Mouse (Mus musculus) erythroblast, embryonic 14.5 days (primary cell): ENCODE measurements around the gene Kmo. TPM values are rescaled to one million over a fixed set of nuclear protein-coding genes. Genes with fewer than 3 reads are reported as not detected.

Experiments
- H3K27me3 ChIP-seq: 2 replicates; pipeline ENCODE4 v1.6.1; 2012; ENCODE audit warnings: inconsistent platforms; ENCODE audit not compliant: control insufficient read depth
- H3K36me3 ChIP-seq: 2 replicates; pipeline ENCODE4 v1.6.1; 2012; ENCODE audit warnings: mild to moderate bottlenecking, inconsistent platforms; ENCODE audit not compliant: control insufficient read depth
- H3K4me1 ChIP-seq: 2 replicates; pipeline ENCODE4 v1.6.1; 2012; ENCODE audit warnings: inconsistent platforms; ENCODE audit not compliant: control insufficient read depth
- H3K4me3 ChIP-seq: replicated peaks from 2 replicates; pipeline ENCODE3; 2012; ENCODE audit warnings: moderate library complexity, mild to moderate bottlenecking, inconsistent platforms
- H3K9me3 ChIP-seq: 2 replicates; pipeline ENCODE4 v1.6.1; 2012; ENCODE audit warnings: low read length, inconsistent platforms, mixed read lengths; ENCODE audit not compliant: control insufficient read depth
- GATA1 ChIP-seq: IDR thresholded peaks from 2 replicates; pipeline ENCODE4 v1.6.1; 2012; ENCODE audit warnings: low read length, inconsistent platforms, mixed read lengths
- TAL1 ChIP-seq: IDR thresholded peaks from 3 replicates; pipeline ENCODE4 v1.6.1; 2012; ENCODE audit warnings: low read length, inconsistent platforms, mixed read lengths
- polyA plus RNA-seq: library from polyadenylated mRNA; stranded (reverse); fragments of >175 nt; gene quantifications from 2 replicates; pipeline ENCODE4 v1.2.3, GENCODE M21; 2012

The Kmo gene
- 0.01 TPM in 1 of 2 replicates, not detected in the other for polyA plus RNA-seq

DNA sequence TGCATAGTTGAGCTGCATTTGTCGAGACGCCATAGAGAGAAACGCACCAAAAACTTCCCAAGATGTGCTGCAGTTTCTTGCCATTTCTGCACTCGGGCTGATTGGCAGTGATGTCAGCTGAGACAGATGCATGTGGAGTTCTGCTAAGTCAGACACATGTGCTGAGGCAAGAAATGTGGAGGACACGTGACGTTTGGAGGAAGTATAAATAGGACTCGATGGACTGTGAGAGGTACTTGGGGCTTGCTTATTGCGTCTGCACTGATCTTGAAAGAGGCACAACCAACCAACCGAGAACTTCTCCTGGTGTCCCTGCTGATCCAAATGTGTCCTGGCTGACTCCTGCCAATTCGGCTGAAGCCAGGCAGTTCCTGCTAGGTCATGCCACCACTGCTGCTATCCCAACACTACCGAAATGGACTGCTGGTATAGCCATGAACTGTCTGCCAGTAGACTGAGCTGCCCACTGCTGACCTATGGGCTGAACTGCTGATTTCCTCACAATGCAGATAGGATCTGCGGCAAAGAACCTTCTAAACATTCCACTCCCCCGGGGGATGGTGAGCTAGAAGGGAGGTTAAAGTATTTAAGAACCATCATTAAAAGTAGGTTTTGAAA, at the start of gene Kmo:
TSS of gene Kmo (plus strand) at position 568 of the 618 bp plus-strand sequence.
- Histone ChIP-seq H3K4me1 (peaks cover 12% of the 10 kb centered on the region), H3K4me3 (no peak within 1 kb of the TSS), H3K36me3 (peaks cover 47% of the 10 kb centered on the region), H3K9me3 (no peaks in the 10 kb centered on the region), H3K27me3 (no peaks in the 10 kb centered on the region)
- TF ChIP-seq GATA1 (no peak), TAL1 (no peak)

DNA sequence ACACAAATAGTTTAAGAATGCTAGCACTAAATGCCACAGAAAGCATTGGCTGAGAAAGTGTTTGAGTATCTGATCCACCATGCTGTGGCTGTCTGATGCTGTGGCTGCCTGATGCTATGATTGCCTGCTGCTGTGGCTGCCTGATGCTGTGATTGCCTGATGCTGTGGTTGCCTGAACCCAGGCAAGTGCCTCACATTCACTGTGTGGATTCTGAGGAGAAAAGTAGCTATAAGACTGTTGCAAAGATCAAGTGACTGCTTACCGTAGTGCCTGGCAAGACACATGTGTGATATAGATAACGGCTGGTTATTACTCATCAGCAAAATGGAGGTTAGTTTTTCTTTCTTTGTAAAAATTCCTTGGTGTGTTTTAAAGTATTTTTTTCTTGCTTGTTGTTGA, 46.1 kb upstream of the Kmo start:
- Histone ChIP-seq H3K27me3 (no peaks in the 10 kb centered on the region), H3K4me1 (no peaks in the 10 kb centered on the region), H3K36me3 (no peaks in the 10 kb centered on the region), H3K9me3 (no peaks in the 10 kb centered on the region), H3K4me3 (no peak overlapping the region)
- no peak for TF ChIP-seq GATA1
- no peak for TF ChIP-seq TAL1

DNA sequence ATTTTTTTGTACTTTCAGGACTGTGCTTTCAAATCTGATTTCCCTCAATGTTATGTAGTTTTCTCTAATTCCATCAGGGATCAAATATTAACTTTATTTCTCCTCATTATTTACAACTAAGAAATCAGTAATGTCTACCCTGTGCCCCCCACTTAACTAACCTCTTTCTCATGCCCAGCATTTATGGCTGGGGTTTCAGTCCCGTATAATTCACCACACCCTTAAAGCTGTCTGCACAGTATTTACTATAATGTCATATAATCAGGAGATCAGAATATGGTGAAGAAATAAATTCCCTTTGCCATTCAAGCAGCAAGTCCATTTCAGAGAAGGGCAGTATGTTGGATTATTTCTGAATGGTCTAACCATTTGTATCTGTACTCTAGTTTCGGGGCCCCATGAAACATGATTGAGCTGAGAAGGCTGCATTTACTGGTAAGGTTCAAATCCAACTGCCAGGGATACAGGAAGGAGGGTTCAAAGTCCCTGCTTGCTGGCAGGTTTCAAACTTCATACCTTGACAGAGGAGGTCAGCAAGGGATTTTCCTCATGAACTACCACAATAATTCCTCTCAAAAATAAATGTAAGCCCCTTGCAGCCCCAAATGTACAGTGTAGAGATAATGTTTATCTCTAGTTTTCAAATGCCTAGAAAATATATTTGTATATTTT, 41.6 kb upstream of the Kmo start:
- Histone ChIP-seq H3K9me3 (no peaks in the 10 kb centered on the region), H3K4me1 (no peaks in the 10 kb centered on the region), H3K36me3 (no peaks in the 10 kb centered on the region), H3K4me3 (no peak overlapping the region), H3K27me3 (no peaks in the 10 kb centered on the region)
- TF ChIP-seq TAL1 = no peak
- no peak for TF ChIP-seq GATA1

DNA sequence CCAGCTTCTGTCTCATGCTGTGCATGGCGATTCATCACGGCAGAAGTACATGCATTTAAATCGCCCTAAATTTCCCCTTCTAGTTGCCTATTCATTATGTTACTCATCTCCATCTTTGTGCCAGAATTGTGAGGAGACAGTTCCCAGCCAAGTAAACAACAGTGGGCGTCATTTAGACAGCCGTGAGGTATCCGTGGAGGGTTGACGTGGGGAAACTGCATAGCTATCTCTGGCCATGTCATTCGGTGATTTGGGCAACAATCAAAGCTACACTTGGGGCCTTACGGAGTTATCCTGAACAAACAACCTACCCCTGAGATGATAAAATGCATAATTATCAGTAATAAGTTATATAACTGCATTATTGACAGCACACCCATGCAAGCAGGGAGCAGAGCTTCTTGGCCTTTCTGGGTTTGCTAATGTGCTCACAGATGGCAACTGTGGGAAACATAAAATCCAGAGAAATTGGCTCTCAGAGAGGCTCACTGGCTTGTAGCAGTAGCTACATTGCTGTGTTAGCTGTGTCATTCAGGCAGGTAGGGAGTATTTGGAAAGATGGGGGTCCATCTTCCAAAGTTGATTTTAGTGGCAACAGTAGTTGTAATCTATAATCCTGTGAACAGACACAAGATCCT, 40.5 kb upstream of the Kmo start:
- Histone ChIP-seq H3K27me3 (no peaks in the 10 kb centered on the region), H3K4me1 (no peaks in the 10 kb centered on the region), H3K4me3 (no peak overlapping the region), H3K36me3 (no peaks in the 10 kb centered on the region), H3K9me3 (no peaks in the 10 kb centered on the region)
- no peak for TF ChIP-seq GATA1
- no peak for TF ChIP-seq TAL1

DNA sequence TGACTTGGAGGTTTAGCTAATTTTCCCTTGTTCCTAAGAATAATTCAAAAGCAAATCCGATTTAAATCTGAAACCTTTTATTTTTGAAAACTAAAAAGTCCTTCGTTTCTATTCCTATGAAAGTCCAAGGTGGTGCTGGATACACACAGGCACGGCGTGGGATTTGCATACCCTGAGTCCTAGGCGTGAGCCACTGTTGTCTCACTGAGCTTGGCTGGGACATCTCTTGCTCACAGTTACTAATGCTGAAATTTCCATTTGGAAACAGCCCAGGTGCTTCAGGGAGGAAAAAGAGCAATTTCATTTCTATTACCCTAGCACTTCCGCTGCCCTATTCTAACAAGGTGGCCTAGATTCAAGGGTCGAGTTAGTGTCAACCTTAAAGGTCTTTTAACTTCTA, 39.8 kb upstream of the Kmo start:
- Histone ChIP-seq H3K9me3 (no peaks in the 10 kb centered on the region), H3K4me3 (no peak overlapping the region), H3K4me1 (no peaks in the 10 kb centered on the region), H3K36me3 (no peaks in the 10 kb centered on the region), H3K27me3 (no peaks in the 10 kb centered on the region)
- TF ChIP-seq GATA1 = no peak
- TF ChIP-seq TAL1 = no peak

DNA sequence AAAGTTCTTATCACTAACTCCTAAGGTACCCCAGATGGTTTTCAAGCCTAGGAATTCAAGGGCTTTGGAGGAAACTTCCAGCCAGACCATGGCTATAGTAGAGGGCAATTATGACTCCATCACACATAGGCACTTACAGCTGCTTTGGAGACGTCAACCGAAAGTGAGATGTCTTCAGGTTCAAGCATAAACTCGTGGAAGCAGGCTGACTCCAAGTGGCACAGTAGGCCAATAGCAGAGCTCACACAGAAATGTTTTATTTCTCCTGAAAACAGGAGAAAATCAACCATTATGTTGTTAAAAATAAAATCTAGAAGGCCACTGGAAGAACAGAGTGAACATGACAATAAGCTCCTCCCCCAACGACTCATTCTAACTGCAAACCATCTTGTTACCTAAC, 37.4 kb upstream of the Kmo start:
- Histone ChIP-seq H3K36me3 (no peaks in the 10 kb centered on the region), H3K27me3 (no peaks in the 10 kb centered on the region), H3K9me3 (no peaks in the 10 kb centered on the region), H3K4me3 (no peak overlapping the region), H3K4me1 (no peaks in the 10 kb centered on the region)
- TF ChIP-seq TAL1 (no peak), GATA1 (no peak)

DNA sequence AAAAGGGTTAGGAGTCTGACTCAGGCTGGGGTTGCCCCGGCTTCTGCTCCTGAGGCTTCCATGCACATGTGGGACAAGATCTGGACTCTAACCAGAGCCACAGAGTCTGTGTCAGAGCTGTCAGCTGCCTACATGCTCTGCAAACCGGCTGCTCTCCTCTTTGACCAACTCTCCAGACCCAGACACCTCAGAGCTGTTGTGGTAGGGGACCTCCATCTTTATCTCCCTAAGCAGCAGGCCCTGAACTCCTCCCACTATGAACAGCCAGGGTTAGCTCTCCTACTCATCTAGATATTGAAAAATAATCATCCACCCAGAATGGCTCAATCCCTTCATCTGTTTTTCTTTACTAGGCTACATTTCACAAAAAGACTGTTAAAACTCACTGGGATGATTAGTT, 34.9 kb upstream of the Kmo start:
- Histone ChIP-seq H3K27me3 (no peaks in the 10 kb centered on the region), H3K9me3 (no peaks in the 10 kb centered on the region), H3K36me3 (no peaks in the 10 kb centered on the region), H3K4me3 (no peak overlapping the region), H3K4me1 (no peaks in the 10 kb centered on the region)
- TF ChIP-seq GATA1 (no peak), TAL1 (no peak)

DNA sequence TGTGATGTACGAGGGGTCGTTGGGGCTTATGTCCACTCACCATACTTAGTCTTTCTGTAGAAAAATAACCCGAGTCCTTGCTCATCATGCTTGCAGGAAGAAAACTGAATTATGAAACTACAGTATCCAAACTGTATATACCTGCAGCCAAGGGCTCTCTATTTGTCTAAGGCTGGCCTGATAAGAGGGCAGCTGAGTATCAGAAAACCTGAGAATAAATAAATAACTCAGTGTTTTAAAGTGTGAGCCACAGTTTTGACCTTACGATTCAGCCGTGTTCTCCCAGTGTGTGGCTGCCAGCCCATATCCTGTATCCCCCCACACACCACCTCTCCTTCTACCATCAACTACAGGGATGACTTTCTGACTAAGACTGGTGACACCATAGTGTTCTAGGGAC, 33.5 kb upstream of the Kmo start:
- TF ChIP-seq TAL1 = no peak
- no peak for TF ChIP-seq GATA1
- Histone ChIP-seq H3K27me3 (no peaks in the 10 kb centered on the region), H3K36me3 (no peaks in the 10 kb centered on the region), H3K9me3 (no peaks in the 10 kb centered on the region), H3K4me3 (no peak overlapping the region), H3K4me1 (no peaks in the 10 kb centered on the region)

DNA sequence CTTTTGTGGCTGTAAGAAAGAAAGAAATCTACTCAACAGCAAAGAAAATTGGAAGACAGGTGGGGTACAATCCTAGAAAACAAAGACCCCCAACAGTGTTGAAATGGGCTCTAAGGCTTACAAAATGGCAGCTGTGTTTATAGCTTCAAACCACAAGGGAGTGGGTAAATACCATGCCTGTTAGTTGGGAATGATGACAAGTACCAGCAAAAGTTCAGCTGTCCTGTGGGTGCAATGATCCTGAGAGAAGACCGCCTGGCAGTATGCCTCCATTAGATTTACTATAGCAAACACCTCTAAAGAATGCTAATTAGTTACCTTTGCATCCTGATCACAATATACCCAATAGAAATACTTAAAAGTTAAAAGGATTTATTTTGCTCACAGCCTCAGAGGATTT, 27.3 kb upstream of the Kmo start:
- TF ChIP-seq GATA1 (no peak), TAL1 (no peak)
- no peaks in the 10 kb centered on the region for H3K36me3 ChIP-seq
- no peaks in the 10 kb centered on the region for H3K4me1 ChIP-seq
- H3K9me3 ChIP-seq = no peaks in the 10 kb centered on the region
- no peak overlapping the region for H3K4me3 ChIP-seq
- no peaks in the 10 kb centered on the region for H3K27me3 ChIP-seq

DNA sequence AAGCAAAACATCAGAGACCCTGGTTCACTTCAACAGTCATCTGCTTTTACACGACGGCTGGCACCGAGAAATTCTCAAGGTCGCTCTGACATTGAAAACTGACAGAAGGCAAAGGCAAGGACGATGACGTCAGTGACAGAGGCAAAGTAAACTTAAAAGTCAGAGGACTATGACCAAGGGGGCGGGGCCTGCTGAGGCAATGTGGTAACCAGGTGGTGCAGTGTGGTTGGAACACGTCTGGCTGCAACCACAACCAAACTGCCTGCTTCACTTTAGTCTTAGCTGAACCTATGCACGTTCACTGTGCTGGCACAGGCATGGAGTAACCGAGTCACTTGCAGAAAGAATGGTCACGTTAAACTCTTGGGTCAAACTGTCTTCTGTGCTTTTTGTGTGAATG, 17.9 kb upstream of the Kmo start:
- no peaks in the 10 kb centered on the region for H3K9me3 ChIP-seq
- no peak for TF ChIP-seq GATA1
- TF ChIP-seq TAL1 = no peak
- H3K4me3 ChIP-seq = no peak overlapping the region
- no peaks in the 10 kb centered on the region for H3K4me1 ChIP-seq
- H3K36me3 ChIP-seq = peaks cover 47% of the 10 kb centered on the region
- H3K27me3 ChIP-seq = no peaks in the 10 kb centered on the region
